Mouse (Mus musculus) frontal cortex, adult 2 months (tissue): ENCODE data around the gene Prph. TPM values are rescaled to one million over a fixed set of nuclear protein-coding genes. Genes with fewer than 3 reads are reported as not detected.

ENCODE experiments used
- DNase-seq, 2 experiments: peaks; one replicate each; pipeline ENCODE4 v3.0.0; 2022; ENCODE audit warnings: low spot score in 1 of 2; ENCODE audit errors: extremely low spot score in 1 of 2
- polyA plus RNA-seq: library from polyadenylated mRNA; depleted of rRNA; stranded (reverse); fragments of >200 nt; gene quantifications from 2 replicates; pipeline ENCODE4 v1.2.3, GENCODE M21; 2012; rRNA removed

The Prph gene
- polyA plus RNA-seq, 1 experiment: 0.90 TPM

GRCm38 (mm10) chr15:99096061-99096793, 41.3 kb downstream of the Prph start:
- no peak for DNase-seq

GRCm38 (mm10) chr15:99096831-99097500, 42.0 kb downstream of the Prph start:
- no peak for DNase-seq

- no peak for DNase-seq
Observed at GRCm38 (mm10) chr15:99097840-99098492, 43.0 kb downstream of the Prph start.

DNA sequence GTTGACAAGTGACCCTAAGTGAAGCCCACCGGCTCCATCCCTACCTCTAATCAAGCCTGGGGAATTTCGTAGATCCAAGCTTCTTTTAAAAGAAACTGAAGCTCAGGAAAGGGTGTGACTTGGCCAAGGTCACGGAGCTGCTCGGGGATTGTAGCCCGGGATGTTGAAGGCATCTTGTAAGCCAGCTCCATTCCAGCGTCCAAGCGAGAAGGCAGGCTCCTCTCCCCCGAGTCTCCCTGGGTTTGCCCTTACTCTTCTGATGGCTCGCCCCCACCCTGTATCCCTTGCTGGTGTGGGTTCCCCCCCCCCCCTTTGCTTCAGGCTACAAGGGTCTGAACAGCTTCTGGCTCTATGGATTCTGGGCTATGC, 43.5 kb downstream of the Prph start:
- no peak for DNase-seq

GRCm38 (mm10) chr15:99099139-99099556, 44.2 kb downstream of the Prph start:
- DNase-seq: peak in 1 of 2 experiments; percentile 30

GRCm38 (mm10) chr15:99099984-99100383, 45.0 kb downstream of the Prph start:
- no peak for DNase-seq

GRCm38 (mm10) chr15:99105238-99105637, 50.3 kb downstream of the Prph start:
- DNase-seq: no peak

DNA sequence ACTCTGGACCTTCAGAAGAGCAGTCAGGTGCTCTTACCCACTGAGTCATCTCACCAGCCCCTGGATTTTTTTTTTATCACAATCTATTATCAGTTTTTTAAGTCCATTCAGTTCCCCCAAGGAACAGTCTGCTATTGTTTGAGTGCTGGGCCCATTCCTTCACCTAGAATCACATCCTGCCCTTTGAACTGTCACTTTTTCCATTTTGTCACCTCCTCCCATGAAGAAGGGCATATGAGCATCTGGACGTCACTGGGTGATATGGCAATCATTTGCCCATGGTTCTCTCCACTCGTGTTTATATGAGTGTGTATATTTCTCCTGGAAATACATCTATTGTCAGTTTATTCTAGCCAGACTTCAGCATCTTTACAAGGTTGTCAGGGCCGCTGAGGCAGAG, 52.9 kb downstream of the Prph start:
- DNase-seq: no peak

Other genes with a start within 250 kb of the Prph start
- gene Ddn, start 245.7 kb upstream of the Prph start, polyA plus RNA-seq: 764 and 849 TPM in 2 replicates
- gene Prkag1, start 223.7 kb upstream of the Prph start, polyA plus RNA-seq: 67.8 and 74.0 TPM in 2 replicates
- 47.0 and 48.6 TPM in 2 replicates for gene Kmt2d, start 184.0 kb upstream of the Prph start, polyA plus RNA-seq
- gene Rhebl1, start 160.6 kb upstream of the Prph start, polyA plus RNA-seq: 17.6 and 19.2 TPM in 2 replicates
- 0.44 and 0.80 TPM in 2 replicates for gene Dhh, start 156.6 kb upstream of the Prph start, polyA plus RNA-seq
- 30.5 and 33.6 TPM in 2 replicates for gene Lmbr1l, start 136.9 kb upstream of the Prph start, polyA plus RNA-seq
- gene Tuba1b, start 120.6 kb upstream of the Prph start, polyA plus RNA-seq: 1,157 and 1,186 TPM in 2 replicates
- gene Gm49450, start 101.6 kb upstream of the Prph start, polyA plus RNA-seq: 0.17 and 3.5 TPM in 2 replicates
- gene Tuba1a, start 101.5 kb upstream of the Prph start, polyA plus RNA-seq: 1,817 and 1,854 TPM in 2 replicates
- gene Tuba1c, start 25.3 kb upstream of the Prph start, polyA plus RNA-seq: 5.8 and 10.6 TPM in 2 replicates
- 0.62 and 1.3 TPM in 2 replicates for gene Troap, start 19.4 kb downstream of the Prph start, polyA plus RNA-seq
- gene C1ql4, start 32.6 kb downstream of the Prph start, polyA plus RNA-seq: not detected in 2 replicates
- 0.06 TPM in 1 of 2 replicates, not detected in the other for gene Dnajc22, start 38.0 kb downstream of the Prph start, polyA plus RNA-seq
- 36.9 and 39.7 TPM in 2 replicates for gene Spats2, start 70.7 kb downstream of the Prph start, polyA plus RNA-seq
- gene Kcnh3, start 169.7 kb downstream of the Prph start, polyA plus RNA-seq: 166 and 196 TPM in 2 replicates
- gene Mcrs1, start 196.8 kb downstream of the Prph start, polyA plus RNA-seq: 121 and 122 TPM in 2 replicates
- 163 and 182 TPM in 2 replicates for gene Prpf40b, start 239.9 kb downstream of the Prph start, polyA plus RNA-seq
- gene Fam186b, start 240.7 kb downstream of the Prph start, polyA plus RNA-seq: 1.5 and 1.7 TPM in 2 replicates